Mouse (Mus musculus) small intestine, adult 2 months (tissue): ENCODE measurements around the gene Ipo9.

Source experiments
- CTCF ChIP-seq: fragments of 200-500 bp; IDR thresholded peaks from 2 replicates; pipeline ENCODE4 v1.5.1; 2012; ENCODE audit warnings: low read depth, mild to moderate bottlenecking, control low read depth, inconsistent platforms, low read length, moderate library complexity, mixed read lengths; ENCODE audit not compliant: insufficient replicate concordance, insufficient read length; ENCODE audit errors: extremely low read depth
- POLR2A ChIP-seq: fragments of 200-500 bp; IDR thresholded peaks from 2 replicates; pipeline ENCODE4 v1.6.1; 2012; ENCODE audit warnings: low read depth, mild to moderate bottlenecking, control low read depth, inconsistent platforms, low read length, moderate library complexity

DNA sequence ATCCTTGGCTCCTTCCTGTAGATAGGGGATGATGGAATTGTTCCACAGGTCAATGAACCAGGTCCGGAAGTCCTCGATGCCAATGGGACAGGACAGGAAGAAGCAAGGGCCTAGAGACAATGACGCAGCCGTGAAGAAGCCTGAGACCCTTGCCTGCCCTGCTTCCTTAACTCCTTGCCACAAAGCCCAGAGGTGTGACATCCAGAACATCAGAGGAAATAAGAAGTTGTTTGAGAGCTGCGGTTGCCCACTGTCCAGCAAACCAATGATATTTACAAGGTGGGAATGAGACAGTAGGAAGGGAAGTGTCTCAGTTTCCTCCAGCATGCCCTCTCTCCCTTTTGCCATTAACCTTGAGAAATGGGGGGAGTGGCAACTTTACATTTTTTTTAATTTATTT, 18.6 kb upstream of the Ipo9 start:
- TF ChIP-seq CTCF = no peak
- TF ChIP-seq POLR2A = no peak
